Mouse (Mus musculus) layer of hippocampus, postnatal 36 days (tissue): ENCODE measurements around the gene Mcpt2. TPM values are rescaled to one million over a fixed set of nuclear protein-coding genes. Genes with fewer than 3 reads are reported as not detected.
"Not testable (repeated sequence)": the region's sequence is repeated elsewhere in the genome, so short reads cannot be mapped to it uniquely, and the experiment has no call there.

ENCODE experiments used
- DNase-seq, 2 experiments: peaks; one replicate each; pipeline ENCODE4 v3.0.0; 2022
- microRNA-seq, 2 experiments: library from miRNA; unstranded; fragments of <30 nt; microRNA quantifications; one replicate each; pipeline ENCODE4 v1.2.0; 2021
- total RNA-seq, 2 experiments: library from RNA; stranded (reverse); gene quantifications; 2 replicates each; pipeline ENCODE4 v1.2.3; 2021

The Mcpt2 gene
- total RNA-seq: not detected

- DNase-seq: not testable (repeated sequence)
Measured at GRCm38 (mm10) chr14:56041792-56042191, at the start of gene Mcpt2. Mcpt2 (plus strand) TSS chr14:56042041.

- no peak for DNase-seq
Measured at GRCm38 (mm10) chr14:56013147-56013546, 28.7 kb upstream of the Mcpt2 start.

GRCm38 (mm10) chr14:56013924-56014323 lies 27.9 kb upstream of the Mcpt2 start:
- DNase-seq: no peak

GRCm38 (mm10) chr14:56017671-56018070 lies 24.2 kb upstream of the Mcpt2 start, which contains the start of gene Mcpt1:
Mcpt1 (plus strand) TSS chr14:56017971.
- DNase-seq: not testable (repeated sequence)

- no peak for DNase-seq
Measured at GRCm38 (mm10) chr14:56019446-56019845, 22.4 kb upstream of the Mcpt2 start.

GRCm38 (mm10) chr14:56021305-56021704 lies 20.5 kb upstream of the Mcpt2 start:
- DNase-seq: not testable (repeated sequence)

GRCm38 (mm10) chr14:56030395-56030794 lies 11.4 kb upstream of the Mcpt2 start, which contains the start of gene Mcpt9:
Mcpt9 (minus strand) TSS chr14:56030495.
- DNase-seq: not testable (repeated sequence)

- DNase-seq: no peak
Measured at GRCm38 (mm10) chr14:56034433-56034832, 7.4 kb upstream of the Mcpt2 start.

GRCm38 (mm10) chr14:56055408-56055807 lies 13.6 kb downstream of the Mcpt2 start:
- no peak for DNase-seq

GRCm38 (mm10) chr14:56057722-56058121 lies 15.9 kb downstream of the Mcpt2 start:
- no peak for DNase-seq

- not testable (repeated sequence) for DNase-seq
Measured at GRCm38 (mm10) chr14:56062213-56062612, 20.4 kb downstream of the Mcpt2 start, which contains the start of gene Mcpt4. Mcpt4 (minus strand) TSS chr14:56062313.

GRCm38 (mm10) chr14:56082016-56082415 lies 40.2 kb downstream of the Mcpt2 start:
- DNase-seq: no peak

GRCm38 (mm10) chr14:56085167-56085566 lies 43.3 kb downstream of the Mcpt2 start, which contains the start of gene Mcpt8:
Mcpt8 (minus strand) TSS chr14:56085273.
- DNase-seq: no peak

- no peak for DNase-seq
Measured at GRCm38 (mm10) chr14:56086711-56087110, 44.9 kb downstream of the Mcpt2 start.

GRCm38 (mm10) chr14:56093353-56093752 lies 51.5 kb downstream of the Mcpt2 start:
- no peak for DNase-seq

Small RNA genes within 50 kb of the gene (microRNA-seq; reads per million reads assigned to microRNA genes)
- 0 reads per million in 2 experiments for gene Mir6949

Other genes starting within 250 kb of the Mcpt2 start
- gene Nfatc4, start 218.9 kb upstream of the Mcpt2 start, total RNA-seq: 1 to 10 TPM; 1.2 to 1.9 TPM
- 1 to 10 TPM; 6.7 to 7.3 TPM for gene Nynrin, start 188.0 kb upstream of the Mcpt2 start, total RNA-seq
- gene Cbln3, start 157.6 kb upstream of the Mcpt2 start, total RNA-seq: under 1 TPM; 0.37 to 0.43 TPM
- 10 to 100 TPM; 10.6 to 11.7 TPM for gene Khnyn, start 157.1 kb upstream of the Mcpt2 start, total RNA-seq
- gene Sdr39u1, start 141.7 kb upstream of the Mcpt2 start, total RNA-seq: 10 to 100 TPM; 68.5 to 70.7 TPM
- under 1 TPM; 0.42 to 0.96 TPM for gene Cma1, start 97.4 kb upstream of the Mcpt2 start, total RNA-seq
- gene Cma2, start 91.1 kb upstream of the Mcpt2 start, total RNA-seq: not detected
- not detected for gene Mcpt1, start 24.1 kb upstream of the Mcpt2 start, total RNA-seq
- not detected for gene Mcpt9, start 11.5 kb upstream of the Mcpt2 start, total RNA-seq
- gene Mcpt4, start 20.3 kb downstream of the Mcpt2 start, total RNA-seq: under 1 TPM in 1 of 2 experiments, not detected in 1; 0.35 TPM
- gene Mcpt8, start 43.2 kb downstream of the Mcpt2 start, total RNA-seq: not detected
- not detected for gene Ctsg, start 60.5 kb downstream of the Mcpt2 start, total RNA-seq
- not detected for gene Gzme, start 78.6 kb downstream of the Mcpt2 start, total RNA-seq
- not detected for gene Gzmd, start 90.6 kb downstream of the Mcpt2 start, total RNA-seq
- gene Gzmg, start 117.5 kb downstream of the Mcpt2 start, total RNA-seq: not detected
- gene Gzmn, start 132.6 kb downstream of the Mcpt2 start, total RNA-seq: not detected
- gene Gzmf, start 169.4 kb downstream of the Mcpt2 start, total RNA-seq: not detected
- gene Gzmc, start 192.6 kb downstream of the Mcpt2 start, total RNA-seq: not detected
- not detected for gene Gzmb, start 220.2 kb downstream of the Mcpt2 start, total RNA-seq